Mouse (Mus musculus) T-helper 17 cell (primary cell): ENCODE measurements at regions not wholly inside any gene's neighbourhood (a gene's known extent, or its start where the extent isn't known, plus 50 kb on each side); places are given as distances from the start of the nearest gene placed in this dataset.

Experiments
- in situ Hi-C, 2 experiments: fragments of 300-600 bp; cut with MboI, MseI; formaldehyde crosslinking; loops; 1 replicate in 1 of 2; 2 replicates in 1 of 2; pipeline ENCODE4 v1.15.1; 2025; ENCODE audit warnings: high pct_unique_total_duplicates in 2 of 2

DNA sequence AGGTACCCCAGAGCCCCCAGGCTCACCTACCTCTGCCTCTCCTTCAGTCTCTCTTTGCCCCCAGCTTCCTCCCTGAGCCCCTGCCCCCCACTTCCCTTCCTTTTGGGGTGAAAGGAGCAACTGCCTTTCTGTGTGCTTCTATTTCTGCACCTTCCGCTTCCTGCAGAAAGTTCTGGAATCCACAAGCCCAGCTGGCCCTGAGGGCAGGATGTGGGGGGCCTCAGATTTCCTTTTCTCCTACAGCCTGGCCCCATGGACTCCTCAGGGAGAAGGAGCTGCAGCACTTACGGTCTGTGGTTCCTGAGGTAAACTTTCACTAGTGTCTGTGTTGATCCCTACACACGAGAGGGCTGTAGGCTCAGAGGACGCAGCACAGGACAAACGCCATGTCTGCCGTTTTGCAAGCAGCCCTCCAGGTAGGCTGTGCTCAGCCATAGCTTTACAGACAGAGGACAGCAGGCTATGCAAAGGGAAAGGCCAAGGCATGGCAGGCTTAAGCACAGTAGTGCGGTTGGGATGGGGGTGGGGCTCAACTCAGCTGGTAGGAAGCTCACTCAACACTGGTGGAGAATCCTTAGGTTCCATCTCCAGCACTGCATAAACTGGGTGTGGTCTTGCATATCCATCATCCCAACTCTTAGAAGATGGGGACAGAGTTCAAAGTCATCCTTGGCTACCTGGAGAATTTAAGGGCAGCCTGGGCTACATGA lies 108.2 kb upstream of the Ccnd1 start:
- in situ Hi-C loops = no loop called here

DNA sequence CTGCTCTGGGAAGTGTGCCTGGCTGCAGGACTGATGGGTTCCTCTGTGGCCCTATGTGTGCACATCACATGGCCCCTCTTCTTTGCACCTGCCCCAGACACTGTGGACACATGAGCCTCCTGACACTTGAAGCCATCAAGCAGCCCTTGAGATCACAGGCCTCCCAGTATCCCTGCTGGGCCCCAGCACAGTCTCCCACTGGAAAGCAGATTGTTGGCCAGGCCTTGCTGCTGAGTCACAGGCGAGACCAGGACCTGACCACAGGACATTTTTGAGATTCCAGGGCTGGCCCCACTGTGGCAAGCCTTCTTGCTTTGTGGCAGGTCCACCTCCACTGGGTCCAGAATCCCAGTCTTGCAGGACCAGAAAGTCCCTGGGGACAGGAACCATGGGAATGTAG lies 105.5 kb upstream of the Ccnd1 start:
- in situ Hi-C loops = no loop called here

DNA sequence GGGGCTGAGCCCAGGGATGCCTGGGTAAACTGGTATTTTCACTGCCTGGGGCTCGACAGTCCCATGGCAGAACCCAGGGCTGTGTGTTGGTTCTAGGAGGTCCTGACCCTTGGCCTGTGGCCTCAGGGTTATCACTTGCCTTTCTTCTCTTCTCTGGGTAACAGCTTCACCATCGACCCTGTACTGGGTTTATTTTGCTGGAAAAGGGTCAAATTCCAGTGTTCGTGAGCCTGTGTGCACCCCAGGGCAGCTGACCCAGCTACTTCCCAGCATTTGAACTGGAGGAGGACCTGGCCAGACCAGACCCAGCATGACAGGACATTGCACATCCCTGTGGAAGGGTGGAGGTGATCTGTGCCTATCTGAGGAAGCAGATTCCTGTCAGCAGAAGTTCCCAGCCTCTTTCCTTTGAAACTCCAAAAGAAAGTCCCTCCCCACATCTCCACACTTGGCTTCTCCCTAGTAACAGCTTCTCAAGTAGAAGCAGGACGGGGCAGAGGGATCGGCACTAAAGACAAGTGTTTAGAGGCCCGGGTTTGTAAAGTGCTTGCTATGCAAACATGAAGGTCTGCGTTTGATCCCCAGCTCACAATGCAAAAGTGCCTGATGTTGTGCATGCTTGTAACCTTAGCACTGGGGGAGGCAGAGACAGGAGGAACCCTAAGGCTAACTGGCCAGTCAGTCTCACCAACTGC lies 103.9 kb upstream of the Ccnd1 start:
- in situ Hi-C loops = no loop called here

DNA sequence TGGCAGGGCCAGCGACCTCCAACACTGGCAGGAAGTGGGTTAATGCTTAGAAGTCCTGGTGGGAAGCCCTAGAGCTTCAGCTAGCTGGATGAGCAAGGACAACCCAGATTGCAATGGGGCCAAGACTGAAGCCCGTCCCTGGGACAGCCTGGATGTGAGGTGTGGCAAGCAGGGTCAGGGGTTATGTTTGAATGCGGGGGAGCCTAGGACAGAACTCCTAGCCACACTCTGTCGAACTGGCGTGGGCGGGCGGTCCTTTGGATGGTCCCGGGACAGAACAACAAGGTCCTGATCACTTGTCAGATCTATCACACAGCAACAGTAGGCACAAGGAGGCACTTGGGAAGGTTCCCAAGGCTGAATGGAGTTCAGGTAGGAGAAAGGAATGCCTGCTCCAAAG lies 101.1 kb upstream of the Ccnd1 start:
- in situ Hi-C loops = no loop called here

DNA sequence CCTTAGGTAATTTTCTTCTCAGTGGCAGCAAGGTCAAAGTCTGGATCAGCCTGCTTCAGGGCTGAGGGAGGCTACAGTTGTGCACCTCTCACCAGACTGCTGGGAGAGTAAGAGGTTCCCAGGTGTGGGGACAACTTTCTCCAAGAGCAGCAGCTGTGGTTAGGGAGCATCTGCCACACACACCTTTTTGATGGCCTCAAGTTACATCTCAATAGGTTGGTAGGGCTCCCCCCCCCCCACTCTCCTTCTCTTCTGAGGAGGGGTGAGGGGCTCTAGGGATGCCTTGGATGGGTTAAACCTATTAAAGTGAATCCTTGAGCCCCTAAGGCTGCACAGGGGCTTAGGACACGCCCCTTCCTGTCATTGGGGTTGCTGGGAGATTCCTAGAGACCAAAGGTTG lies 94.7 kb upstream of the Ccnd1 start:
- in situ Hi-C loops = loop anchor here in 1 of 2 experiments (10.0 kb wide), 1 partner anchor 1450 kb away; no protein-coding TSS in a partner anchor

DNA sequence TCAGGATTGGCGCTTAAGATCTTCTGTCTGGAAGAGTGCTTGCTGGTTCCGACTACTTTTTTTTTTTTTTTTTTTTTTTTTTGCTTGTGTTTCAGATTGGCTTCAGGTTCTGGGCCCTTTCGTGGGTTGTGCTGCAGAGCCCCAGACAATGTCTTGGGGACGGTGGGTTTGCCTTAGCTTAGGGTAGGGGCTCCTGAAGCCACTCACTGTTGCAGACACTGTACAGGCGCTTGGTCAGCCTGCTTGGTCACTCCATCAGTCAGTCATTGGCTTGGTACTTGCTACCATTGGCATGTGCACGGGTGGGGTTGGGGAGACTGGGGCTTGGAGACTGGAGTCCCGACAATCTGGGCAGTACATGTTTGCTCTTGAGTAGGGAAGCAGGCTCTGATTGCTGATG lies 91.5 kb upstream of the Ccnd1 start:
- in situ Hi-C loops = loop anchor here in 1 of 2 experiments (10.0 kb wide), 1 partner anchor 1446 kb away; no protein-coding TSS in a partner anchor

DNA sequence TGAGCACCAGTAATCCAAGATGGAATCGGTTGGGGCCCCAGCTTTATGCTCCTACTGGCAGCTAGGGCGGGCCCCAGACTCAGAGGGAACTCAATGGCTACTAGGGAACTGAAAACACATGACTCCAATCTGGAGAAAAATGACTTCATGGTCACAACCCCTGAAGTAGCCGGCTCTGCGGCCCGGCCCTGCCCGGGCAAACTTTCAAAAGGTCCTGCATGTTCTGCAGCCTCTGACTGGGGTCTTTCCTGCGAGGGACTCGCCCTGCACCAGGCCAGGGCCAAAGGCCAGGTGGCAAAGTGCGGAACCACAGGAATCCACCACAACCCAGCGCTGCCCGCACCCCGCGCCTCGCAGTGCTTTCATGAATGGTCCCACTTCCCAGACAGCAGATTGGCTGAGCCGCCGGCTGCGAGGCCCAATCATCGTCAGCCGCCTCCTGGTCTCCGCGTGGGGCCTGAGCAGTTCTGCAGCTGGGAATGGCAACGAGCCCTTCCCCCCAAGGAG lies 91.0 kb upstream of the Ccnd1 start:
- in situ Hi-C loops = loop anchor here in 1 of 2 experiments (10.0 kb wide), 1 partner anchor 1446 kb away; no protein-coding TSS in a partner anchor

DNA sequence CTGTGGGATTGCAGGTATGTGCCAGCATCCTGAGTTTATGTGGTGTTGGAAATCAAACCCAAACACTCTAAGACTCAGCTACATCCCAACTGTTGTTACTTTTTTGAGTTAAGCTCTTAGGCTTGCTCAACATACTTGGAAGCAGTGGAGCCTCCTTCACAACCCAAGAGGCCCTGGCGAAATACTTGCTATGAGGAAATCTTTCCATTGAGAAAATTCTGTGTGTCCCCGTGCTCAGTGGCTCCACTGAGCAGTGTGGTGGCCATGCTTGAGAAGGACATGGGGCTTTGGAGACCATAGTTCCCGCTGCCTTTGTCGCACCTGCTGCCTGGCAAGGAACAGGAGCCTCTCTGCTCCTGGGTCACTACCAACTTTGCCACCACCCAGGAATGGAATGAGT lies 89.9 kb upstream of the Ccnd1 start:
- in situ Hi-C loops = loop anchor here in 1 of 2 experiments (10.0 kb wide), 1 partner anchor 1445 kb away; no protein-coding TSS in a partner anchor

DNA sequence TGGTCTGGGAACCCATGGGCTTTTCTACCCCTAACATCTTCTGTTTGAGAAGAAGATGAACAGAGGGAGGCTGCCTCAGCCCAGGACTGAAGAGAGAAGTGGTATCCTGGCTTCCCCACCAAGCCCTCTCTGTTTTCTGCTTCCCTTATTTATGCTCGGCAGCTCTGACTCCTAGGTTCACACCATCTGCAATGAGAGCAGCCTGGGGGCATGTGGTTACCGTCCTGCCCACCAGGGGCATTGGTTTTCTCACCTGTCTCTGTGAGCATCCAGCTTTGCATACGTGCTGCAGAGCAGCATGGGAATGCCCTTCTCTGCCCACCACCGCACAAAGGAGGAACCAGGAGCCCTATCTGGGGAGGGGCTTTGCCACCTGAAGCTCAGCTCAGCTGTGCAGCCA lies 89.4 kb upstream of the Ccnd1 start:
- in situ Hi-C loops = no loop called here

DNA sequence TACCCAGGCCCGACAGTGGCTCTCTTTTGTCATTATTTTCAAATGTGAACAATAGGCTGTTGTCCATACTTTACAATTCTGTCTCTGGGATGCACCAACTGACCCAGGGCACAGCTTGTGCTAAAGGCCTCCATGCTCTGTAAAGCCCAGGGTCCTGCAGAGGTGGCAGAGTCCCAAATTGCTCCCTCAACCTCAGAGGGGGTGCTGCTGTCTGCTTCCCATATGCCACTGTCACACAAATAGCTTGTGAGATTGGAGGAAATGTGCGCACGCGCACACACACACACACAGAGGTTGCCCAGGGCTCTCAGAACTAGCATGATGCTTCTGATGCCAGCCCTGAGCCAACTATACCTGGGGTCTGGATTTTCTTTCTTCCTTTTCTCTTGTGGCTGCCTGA lies 87.3 kb upstream of the Ccnd1 start:
- in situ Hi-C loops = no loop called here

DNA sequence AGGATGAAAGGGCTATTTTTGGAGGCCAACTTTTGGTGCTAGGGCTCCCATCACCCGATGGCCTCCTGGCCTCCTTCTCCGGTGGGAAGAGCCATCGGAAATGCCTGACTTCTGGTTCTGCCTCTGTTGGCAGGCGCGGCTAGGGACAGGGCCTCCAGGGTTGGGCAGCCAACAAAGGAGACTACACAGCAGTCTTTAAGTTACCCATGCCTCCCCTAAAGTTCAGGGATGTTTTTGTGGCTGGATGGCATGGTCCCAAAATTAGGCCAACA lies 86.2 kb upstream of the Ccnd1 start:
- in situ Hi-C loops = no loop called here

DNA sequence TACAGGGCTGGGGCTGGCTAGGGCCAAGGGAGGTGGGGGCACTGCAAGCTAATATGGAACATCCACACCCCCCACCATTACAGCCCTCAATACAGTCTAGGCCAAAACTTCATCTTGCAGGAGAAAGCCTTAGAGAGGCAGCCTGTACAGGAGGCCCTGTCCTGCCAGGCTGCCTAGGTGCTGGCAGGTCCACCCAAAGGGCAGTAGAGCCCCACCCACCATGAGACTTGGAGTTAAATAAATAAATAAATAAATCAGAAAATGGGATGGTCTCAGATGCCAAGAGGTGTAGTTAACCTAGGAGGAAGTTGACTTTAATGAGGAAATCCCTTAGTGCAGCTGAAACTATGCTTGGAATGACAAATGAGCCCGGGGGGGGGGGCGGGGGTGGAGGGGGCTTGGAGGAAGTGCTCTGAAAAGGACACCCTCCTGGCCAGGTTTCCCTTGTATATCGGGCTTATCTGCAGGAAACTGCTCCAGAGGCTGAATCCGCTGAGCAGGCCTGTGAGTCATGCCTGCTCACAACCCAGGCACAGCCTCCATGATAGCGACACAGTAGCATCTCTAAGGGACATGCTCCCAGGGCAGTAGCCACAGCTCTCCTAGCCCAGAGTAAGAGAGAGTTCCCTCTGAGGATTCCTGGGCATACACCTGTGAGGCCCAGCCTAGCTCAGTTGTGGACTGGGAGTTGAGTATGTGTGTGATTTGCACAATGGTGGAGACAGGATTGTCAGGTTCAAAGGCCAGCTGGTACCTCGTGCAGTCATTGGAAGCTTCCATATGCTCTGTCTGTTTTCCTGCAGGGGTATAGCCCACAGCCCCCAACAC lies 85.7 kb upstream of the Ccnd1 start:
- in situ Hi-C loops = no loop called here

DNA sequence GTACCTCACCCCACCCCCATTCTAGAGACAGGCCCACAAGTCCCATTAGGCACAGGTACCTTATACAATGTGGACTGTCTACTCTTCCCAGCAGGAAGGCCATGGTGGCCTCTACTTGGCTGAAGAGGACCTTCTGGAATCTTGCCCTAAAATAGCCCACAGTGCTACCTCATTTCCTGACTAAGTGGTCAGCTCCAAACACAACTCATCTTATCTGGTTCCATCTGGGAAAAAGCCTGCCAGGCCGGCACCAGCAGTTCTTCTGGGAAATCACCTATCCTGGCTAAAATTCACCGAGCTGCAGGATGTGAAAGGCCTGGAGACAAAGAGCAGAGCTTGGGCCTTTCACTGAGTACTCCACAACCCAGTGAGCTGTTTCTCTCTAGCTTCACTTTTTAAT lies 84.9 kb upstream of the Ccnd1 start:
- in situ Hi-C loops = no loop called here

DNA sequence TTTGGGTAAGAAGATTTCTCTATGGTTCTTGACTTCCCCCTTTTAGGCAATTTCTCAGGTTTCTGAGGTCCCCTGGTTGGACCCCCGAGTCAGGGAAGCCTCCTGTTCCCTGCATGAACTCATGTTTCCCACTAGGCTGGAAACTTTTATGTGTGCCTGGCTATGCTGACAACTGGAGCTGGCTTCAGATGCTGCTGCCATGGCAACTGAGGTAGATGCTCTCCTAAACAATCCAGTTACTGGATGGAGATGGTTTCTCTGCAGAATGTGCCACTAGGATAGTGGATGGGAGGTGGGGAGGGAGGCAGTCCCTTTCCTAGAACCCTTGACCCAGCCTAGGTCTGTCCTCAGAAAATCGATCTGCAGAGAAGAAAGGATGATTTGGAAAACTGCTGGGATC lies 79.4 kb upstream of the Ccnd1 start:
- in situ Hi-C loops = no loop called here

DNA sequence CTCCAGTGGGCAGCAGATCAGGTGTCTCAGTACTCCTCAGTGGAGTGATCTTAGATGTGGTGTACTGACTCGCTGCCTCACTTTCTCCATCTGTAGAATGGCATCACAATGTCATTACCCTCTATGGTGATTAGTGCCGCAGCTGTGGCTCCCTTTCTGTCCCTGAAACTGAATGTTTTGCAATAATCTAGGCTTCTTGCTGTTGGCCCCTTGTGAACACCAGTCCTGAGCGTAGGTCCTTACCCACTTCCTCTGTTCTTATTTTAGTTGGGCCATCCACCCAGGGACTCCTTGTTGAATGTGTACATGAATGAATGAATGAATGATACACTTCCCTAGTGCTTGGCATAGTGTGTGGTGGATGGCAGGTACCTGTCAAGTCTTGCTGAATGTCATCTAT lies 78.4 kb upstream of the Ccnd1 start:
- in situ Hi-C loops = no loop called here

DNA sequence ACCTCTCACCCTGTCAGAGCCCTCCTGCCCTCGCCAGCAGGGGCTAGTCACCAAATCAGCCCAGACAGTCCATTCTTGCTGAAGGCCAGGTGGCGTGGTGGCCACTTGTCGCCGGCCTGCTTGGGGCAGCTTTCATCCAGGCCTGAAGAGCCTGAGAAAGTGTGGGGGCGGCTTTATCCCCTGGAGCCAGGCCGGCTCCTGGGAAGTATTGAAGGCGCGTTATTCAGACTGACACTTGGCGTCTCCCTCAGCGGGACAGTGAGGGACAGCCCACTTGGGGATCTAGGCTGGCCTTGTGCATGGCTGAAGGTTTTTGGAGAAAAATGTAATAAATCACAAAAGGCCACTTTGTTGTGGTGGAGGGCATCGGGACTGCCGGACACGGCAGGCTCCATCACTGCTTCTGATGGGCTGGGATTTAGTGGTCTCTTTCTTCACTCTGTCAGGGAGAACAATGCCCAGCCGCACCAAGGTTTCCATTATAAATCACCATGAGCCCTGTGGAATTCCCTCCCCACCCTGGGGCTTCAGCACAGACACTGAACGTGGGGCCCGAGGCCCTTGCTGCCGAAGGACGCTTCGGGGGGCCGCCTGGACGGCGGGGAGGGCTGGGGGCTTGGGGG lies 75.8 kb upstream of the Ccnd1 start:
- in situ Hi-C loops = no loop called here

DNA sequence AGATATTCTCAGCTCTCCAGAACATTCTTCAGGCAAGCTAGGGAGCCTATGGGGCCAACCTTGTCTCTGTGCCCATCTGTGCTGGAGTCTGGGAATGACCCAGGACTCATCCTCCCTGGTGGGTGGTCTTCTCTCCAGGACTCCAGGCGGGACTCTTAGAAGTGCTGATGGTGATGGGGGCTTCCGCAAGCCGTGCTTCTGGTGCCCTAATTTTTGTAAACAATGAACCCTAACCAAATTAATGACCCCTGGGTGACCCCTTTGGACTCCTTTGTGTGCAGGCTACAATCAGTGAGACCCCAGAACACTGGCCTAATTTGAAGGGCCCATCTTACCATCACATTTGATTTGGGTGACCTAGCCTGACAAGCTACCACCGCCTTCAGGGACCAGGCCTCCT lies 71.0 kb upstream of the Ccnd1 start:
- in situ Hi-C loops = no loop called here

DNA sequence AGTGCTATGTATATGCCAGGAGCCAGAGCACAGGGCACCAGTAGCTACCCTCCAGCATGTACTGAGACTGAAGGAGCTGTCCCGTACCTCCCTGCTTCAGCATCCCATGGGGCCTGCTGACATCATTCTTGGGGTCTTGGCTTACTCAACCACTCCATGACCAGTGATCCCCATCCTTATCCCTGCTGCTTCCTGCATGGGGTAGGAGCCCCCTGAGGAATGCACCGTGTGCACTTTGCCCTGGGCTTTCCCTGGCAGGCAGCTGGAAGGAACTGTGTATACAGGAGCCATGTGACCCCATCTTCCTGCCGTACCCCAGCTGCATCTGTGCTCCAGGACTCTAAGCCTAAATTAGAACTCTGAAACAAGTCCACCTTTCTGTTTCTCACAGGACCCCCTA lies 70.3 kb upstream of the Ccnd1 start:
- in situ Hi-C loops = no loop called here

DNA sequence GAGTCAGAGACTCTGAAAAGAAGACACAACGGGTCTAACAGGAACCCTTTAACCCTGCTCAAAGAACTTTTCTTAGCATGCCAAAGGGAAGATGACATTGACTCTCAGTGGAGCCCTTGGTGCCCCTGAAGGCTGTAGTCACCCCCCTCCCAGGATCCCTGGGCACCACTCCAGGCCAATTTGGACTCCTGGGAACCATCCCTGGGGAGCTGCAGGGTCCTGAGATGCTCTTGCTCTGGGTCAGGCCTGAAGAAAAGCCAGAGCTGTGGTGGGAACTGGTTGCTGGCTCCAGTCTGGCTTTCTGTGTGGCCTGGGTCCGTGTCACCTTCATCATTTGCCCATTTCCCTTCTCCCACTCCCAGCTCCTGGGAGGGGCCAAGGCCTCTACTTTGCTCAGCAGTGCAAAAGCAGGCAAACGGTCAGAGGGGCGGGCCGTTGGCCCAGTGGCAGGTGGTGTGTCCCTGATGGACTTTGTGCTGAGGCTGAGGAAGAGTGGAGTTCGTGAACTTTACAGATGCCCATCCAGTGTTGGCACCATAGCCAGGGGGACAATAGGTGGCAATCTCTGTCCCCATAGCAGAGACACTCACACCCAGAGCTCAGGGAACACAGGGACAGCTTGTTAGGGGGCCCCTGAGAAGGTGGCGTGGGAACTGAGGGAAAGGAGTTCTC lies 69.1 kb upstream of the Ccnd1 start:
- in situ Hi-C loops = no loop called here

DNA sequence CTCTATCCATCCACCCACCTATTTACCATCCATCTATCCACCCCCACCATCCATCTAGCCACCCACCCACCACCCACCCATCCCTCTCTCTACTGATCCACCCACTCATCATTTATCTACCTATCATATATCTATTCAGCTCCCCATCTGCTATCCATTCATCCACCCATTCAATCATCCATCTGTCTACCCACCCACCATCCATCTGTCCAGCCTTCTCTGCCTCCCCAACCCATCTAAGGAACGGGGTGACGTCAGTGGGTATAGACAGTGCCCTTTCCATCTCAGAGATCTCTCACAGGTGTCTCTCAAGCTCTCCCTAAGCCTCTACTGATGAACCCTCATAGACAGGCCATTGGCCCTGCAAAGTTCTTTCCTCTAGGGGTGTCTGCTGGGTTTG lies 67.5 kb upstream of the Ccnd1 start:
- in situ Hi-C loops = no loop called here

DNA sequence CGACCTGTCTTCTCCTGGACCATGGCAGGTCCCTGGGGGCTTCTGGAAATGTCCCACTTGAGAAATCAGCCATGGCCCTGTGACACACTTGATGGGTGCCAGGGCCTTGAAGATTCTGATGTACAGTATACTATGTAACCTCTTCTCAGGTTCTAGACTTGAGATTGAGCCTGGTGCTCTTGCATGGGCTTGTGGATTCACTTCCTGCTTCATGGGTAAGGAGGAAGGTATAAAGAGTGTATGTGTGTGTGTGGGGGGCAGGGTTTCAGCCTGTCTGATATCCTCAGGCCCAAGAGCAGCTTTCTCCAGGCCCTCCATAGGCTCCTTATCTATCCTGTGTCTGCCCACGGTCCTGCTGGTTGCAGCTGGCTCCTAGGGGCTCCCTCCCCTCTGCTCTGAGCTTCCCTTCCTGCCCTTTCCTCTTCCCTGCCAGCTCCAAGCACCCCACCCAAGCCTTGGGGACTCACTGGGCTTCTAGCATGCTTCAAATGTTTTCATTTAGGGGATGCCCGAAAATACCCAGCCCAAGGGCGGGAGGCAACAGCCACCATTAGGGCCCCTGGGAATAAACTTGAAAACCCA lies 61.9 kb upstream of the Ccnd1 start:
- in situ Hi-C loops = no loop called here
